Mouse (Mus musculus) cerebellum, adult 2 months (tissue): ENCODE measurements at regions not wholly inside any gene's neighbourhood (a gene's known extent, or its start where the extent isn't known, plus 50 kb on each side); places are given as distances from the start of the nearest gene placed in this dataset.

Experiments used
- CTCF ChIP-seq: fragments of 200-500 bp; IDR thresholded peaks from 2 replicates; pipeline ENCODE4 v1.5.1; 2011; ENCODE audit warnings: low read depth, mild to moderate bottlenecking, control low read depth, low read length, moderate library complexity, borderline replicate concordance; ENCODE audit not compliant: insufficient read depth
- POLR2A ChIP-seq: fragments of 200-500 bp; IDR thresholded peaks from 2 replicates; pipeline ENCODE4 v1.6.1; 2011; ENCODE audit warnings: low read length, control low read depth, borderline replicate concordance; ENCODE audit not compliant: insufficient read depth

GRCm38 (mm10) chr10:8130472-8131241, 174.6 kb upstream of the Tab2 start:
- TF ChIP-seq CTCF (no peak), POLR2A (no peak)
